Mouse (Mus musculus) erythroid progenitor cell, adult 5-6 weeks (primary cell): Measurements from ENCODE around the gene Kmt2a. TPM values are rescaled to one million over a fixed set of nuclear protein-coding genes. Genes with fewer than 3 reads are reported as not detected.
"Not testable (repeated sequence)": the region's sequence is repeated elsewhere in the genome, so short reads cannot be mapped to it uniquely, and the experiment has no call there.

ENCODE experiments used
- ATAC-seq: replicated peaks from 2 replicates; pipeline ENCODE4 v1.8.0; 2016; ENCODE audit warnings: moderate number of reproducible peaks, mild to moderate bottlenecking, moderate TSS enrichment, inconsistent platforms; ENCODE audit not compliant: poor library complexity, low FRiP score, severe bottlenecking
- total RNA-seq, 2 experiments: library from RNA; stranded (forward) in 1 of 2; stranded (reverse) in 1 of 2; fragments of 150-400 nt in 1 of 2; fragments of 186-747, 209-891 nt in 1 of 2; gene quantifications; 2 replicates each; pipeline versions ENCODE4 v1.2.3 to v1.2.4; 2015 to 2017; ENCODE audit warnings: low replicate concordance in 2 of 2

Gene Kmt2a
- total RNA-seq, 2 experiments from 2014 or later: 23.3 to 91.4 TPM

GRCm38 (mm10) chr9:44771376-44771775 is 109.7 kb downstream of the Kmt2a start:
- ATAC-seq: no peak

- ATAC-seq: not testable (repeated sequence)
These were observed 113.1 kb downstream of the Kmt2a start for GRCm38 (mm10) chr9:44768029-44768394.

DNA sequence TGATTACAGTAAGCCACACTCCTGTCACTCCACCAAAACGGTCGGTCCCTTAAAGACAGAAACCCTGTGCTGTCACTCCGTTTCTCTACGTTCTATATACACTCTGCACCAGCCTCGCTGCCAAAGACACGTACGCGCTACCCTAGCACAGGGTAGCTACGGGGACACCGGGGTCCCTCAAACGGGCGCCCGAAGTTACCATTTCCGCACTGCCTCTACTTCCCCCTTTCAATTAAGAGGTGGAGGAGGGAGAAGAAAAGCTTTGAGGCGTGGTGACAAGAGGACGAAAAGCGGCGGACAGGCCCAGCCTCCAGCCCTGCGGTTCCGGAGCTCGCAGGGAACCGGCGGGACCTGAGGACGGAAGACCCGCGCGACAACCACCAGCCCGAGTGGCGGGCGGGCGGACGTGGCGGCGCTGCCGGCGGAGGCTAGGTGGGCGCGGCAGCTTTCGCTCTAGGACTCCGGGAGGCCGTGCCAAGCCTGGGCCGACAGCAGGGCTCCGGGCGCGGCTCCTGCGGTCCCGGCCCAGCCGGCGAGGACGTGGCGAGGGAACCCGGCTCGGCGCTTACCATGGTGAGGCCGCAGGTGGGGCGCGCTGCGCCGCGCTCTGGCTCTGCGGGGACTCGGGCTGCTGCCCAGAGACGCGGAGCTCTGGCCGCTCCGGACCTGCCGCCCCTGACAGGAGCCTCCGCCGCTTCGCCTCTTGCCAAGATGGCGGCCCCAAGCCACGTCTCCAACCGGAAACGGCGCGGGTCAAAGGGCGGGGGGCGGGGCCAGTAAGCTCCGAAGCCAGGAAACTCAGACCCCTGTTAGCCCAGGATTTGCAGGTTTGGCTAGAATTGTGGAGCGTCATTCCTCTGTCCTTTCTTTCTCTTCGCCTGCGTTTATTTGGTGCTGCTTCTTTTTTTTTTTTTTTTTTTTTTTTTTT is 113.7 kb downstream of the Kmt2a start, which contains the start of the genes Arcn1 and Ift46:
Gene Arcn1, minus strand, starts transcription at position 745 of the 928 bp plus-strand sequence.
Gene Ift46, plus strand, starts transcription at position 808 of the 928 bp plus-strand sequence.
- ATAC-seq: peak; percentile 95

DNA sequence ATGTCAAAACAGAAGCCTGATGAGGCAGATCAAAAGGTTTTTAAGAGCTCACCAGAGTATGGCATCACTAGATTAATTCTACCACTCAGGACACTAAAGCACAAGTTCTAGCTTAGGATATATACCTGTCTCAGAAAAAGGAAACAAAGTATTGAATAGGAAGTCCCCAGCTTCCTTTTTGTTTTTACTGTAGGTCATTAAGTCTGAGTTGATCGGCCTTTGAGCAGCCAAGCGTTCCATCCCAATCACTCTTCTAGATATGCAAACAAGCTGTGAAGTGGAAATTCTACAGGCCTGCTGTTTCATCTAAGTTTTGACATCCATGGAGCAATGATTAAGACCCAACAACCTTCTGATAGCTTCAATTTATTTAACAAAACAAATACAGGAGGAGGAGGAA is 120.2 kb downstream of the Kmt2a start:
- ATAC-seq: no peak

Other genes with a start within 250 kb of the Kmt2a start
- gene Treh, start 208.1 kb downstream of the Kmt2a start, total RNA-seq (2015; ENCODE audit: low replicate concordance): not detected in 2 replicates
- not detected in 2 replicates for gene Treh, start 208.1 kb downstream of the Kmt2a start, total RNA-seq (2017; ENCODE audit: low replicate concordance)
- 3.8 TPM in 1 of 2 replicates, not detected in the other for gene Phldb1, start 146.1 kb downstream of the Kmt2a start, total RNA-seq (2015; ENCODE audit: low replicate concordance)
- 0.26 and 4.4 TPM in 2 replicates for gene Phldb1, start 146.1 kb downstream of the Kmt2a start, total RNA-seq (2017; ENCODE audit: low replicate concordance)
- 64.6 and 68.1 TPM in 2 replicates for gene Arcn1, start 113.5 kb downstream of the Kmt2a start, total RNA-seq (2015; ENCODE audit: low replicate concordance)
- 58.0 and 97.5 TPM in 2 replicates for gene Arcn1, start 113.5 kb downstream of the Kmt2a start, total RNA-seq (2017; ENCODE audit: low replicate concordance)
- gene Ift46, start 113.4 kb downstream of the Kmt2a start, total RNA-seq (2015; ENCODE audit: low replicate concordance): 15.1 and 18.4 TPM in 2 replicates
- gene Ift46, start 113.4 kb downstream of the Kmt2a start, total RNA-seq (2017; ENCODE audit: low replicate concordance): 4.7 and 18.2 TPM in 2 replicates
- not detected in 2 replicates for gene Tmem25, start 82.0 kb downstream of the Kmt2a start, total RNA-seq (2015; ENCODE audit: low replicate concordance)
- gene Tmem25, start 82.0 kb downstream of the Kmt2a start, total RNA-seq (2017; ENCODE audit: low replicate concordance): not detected in 2 replicates
- not detected in 2 replicates for gene Ttc36, start 78.2 kb downstream of the Kmt2a start, total RNA-seq (2015; ENCODE audit: low replicate concordance)
- not detected in 2 replicates for gene Ttc36, start 78.2 kb downstream of the Kmt2a start, total RNA-seq (2017; ENCODE audit: low replicate concordance)
- gene Atp5l, start 39.4 kb upstream of the Kmt2a start, total RNA-seq (2015; ENCODE audit: low replicate concordance): 236 and 252 TPM in 2 replicates
- gene Atp5l, start 39.4 kb upstream of the Kmt2a start, total RNA-seq (2017; ENCODE audit: low replicate concordance): 17.0 and 145 TPM in 2 replicates
- 41.1 and 41.8 TPM in 2 replicates for gene Ube4a, start 84.3 kb upstream of the Kmt2a start, total RNA-seq (2015; ENCODE audit: low replicate concordance)
- gene Ube4a, start 84.3 kb upstream of the Kmt2a start, total RNA-seq (2017; ENCODE audit: low replicate concordance): 33.1 and 35.5 TPM in 2 replicates
- gene Cd3g, start 99.1 kb upstream of the Kmt2a start, total RNA-seq (2015; ENCODE audit: low replicate concordance): 6.3 and 14.1 TPM in 2 replicates
- 15.0 and 15.1 TPM in 2 replicates for gene Cd3g, start 99.1 kb upstream of the Kmt2a start, total RNA-seq (2017; ENCODE audit: low replicate concordance)
- gene Cd3d, start 100.5 kb upstream of the Kmt2a start, total RNA-seq (2015; ENCODE audit: low replicate concordance): 2.5 and 2.9 TPM in 2 replicates
- 5.8 TPM in 1 of 2 replicates, not detected in the other for gene Cd3d, start 100.5 kb upstream of the Kmt2a start, total RNA-seq (2017; ENCODE audit: low replicate concordance)
- 7.2 and 23.9 TPM in 2 replicates for gene Cd3e, start 128.3 kb upstream of the Kmt2a start, total RNA-seq (2015; ENCODE audit: low replicate concordance)
- 1.0 and 6.5 TPM in 2 replicates for gene Cd3e, start 128.3 kb upstream of the Kmt2a start, total RNA-seq (2017; ENCODE audit: low replicate concordance)
- gene Mpzl2, start 158.5 kb upstream of the Kmt2a start, total RNA-seq (2015; ENCODE audit: low replicate concordance): not detected in 2 replicates
- not detected in 2 replicates for gene Mpzl2, start 158.5 kb upstream of the Kmt2a start, total RNA-seq (2017; ENCODE audit: low replicate concordance)
- 1.7 TPM in 1 of 2 replicates, not detected in the other for gene Mpzl3, start 173.9 kb upstream of the Kmt2a start, total RNA-seq (2015; ENCODE audit: low replicate concordance)
- not detected in 2 replicates for gene Mpzl3, start 173.9 kb upstream of the Kmt2a start, total RNA-seq (2017; ENCODE audit: low replicate concordance)
- 5.4 TPM in 1 of 2 replicates, not detected in the other for gene Jaml, start 197.9 kb upstream of the Kmt2a start, total RNA-seq (2015; ENCODE audit: low replicate concordance)
- gene Jaml, start 197.9 kb upstream of the Kmt2a start, total RNA-seq (2017; ENCODE audit: low replicate concordance): 3.5 and 5.7 TPM in 2 replicates
- gene Scn2b, start 236.5 kb upstream of the Kmt2a start, total RNA-seq (2015; ENCODE audit: low replicate concordance): not detected in 2 replicates
- under 0.01 TPM in 1 of 2 replicates, not detected in the other for gene Scn2b, start 236.5 kb upstream of the Kmt2a start, total RNA-seq (2017; ENCODE audit: low replicate concordance)